Mouse (Mus musculus): Measurements from ENCODE around the gene Dynll1.

- TF ChIP-seq CTCF (IDR thresholded peaks at IDR 0.05 in 2 of 3, conservative IDR thresholded peaks at IDR 0.05 in 1 of 3; ENCODE audit: control insufficient read depth in 1 of 3, insufficient read depth in 1 of 3, low read depth in 2 of 3, low read length in 3 of 3, poor library complexity in 1 of 3, severe bottlenecking in 1 of 3) (no peak), GATA1 (IDR thresholded peaks at IDR 0.05; ENCODE audit: low read depth, low read length) (peak; percentile 37; the same call in 1 of the 2 replicates), BHLHE40 (IDR thresholded peaks at IDR 0.05; ENCODE audit: borderline replicate concordance, low read depth, low read length) (peak; percentile 72), ZNF384 (IDR thresholded peaks at IDR 0.05; ENCODE audit: low read depth, low read length) (no peak), POLR2A (IDR thresholded peaks at IDR 0.05; ENCODE audit: control insufficient read depth in 1 of 2, insufficient read depth in 1 of 2, low read depth in 1 of 2, low read length in 2 of 2, poor library complexity in 1 of 2) (no peak), EP300 (IDR thresholded peaks at IDR 0.05; ENCODE audit: low read depth in 1 of 2, low read length in 2 of 2) (peak; percentile 51 to 55)
Measured at GRCm38 (mm10) chr5:115278785-115279184, 22.0 kb downstream of the Dynll1 start.

Measured in MEL (cell line).